Mouse (Mus musculus): ENCODE measurements around the gene Arpp19. TPM values are rescaled to one million over a fixed set of nuclear protein-coding genes. Genes with fewer than 3 reads are reported as not detected.
A peak's percentile ranks its signal among the peaks of the same experiment; 100 is the strongest.

The Arpp19 gene
- total and polyA plus RNA-seq, 2 experiments from 2014 or later: 24.3 to 229 TPM

DNA sequence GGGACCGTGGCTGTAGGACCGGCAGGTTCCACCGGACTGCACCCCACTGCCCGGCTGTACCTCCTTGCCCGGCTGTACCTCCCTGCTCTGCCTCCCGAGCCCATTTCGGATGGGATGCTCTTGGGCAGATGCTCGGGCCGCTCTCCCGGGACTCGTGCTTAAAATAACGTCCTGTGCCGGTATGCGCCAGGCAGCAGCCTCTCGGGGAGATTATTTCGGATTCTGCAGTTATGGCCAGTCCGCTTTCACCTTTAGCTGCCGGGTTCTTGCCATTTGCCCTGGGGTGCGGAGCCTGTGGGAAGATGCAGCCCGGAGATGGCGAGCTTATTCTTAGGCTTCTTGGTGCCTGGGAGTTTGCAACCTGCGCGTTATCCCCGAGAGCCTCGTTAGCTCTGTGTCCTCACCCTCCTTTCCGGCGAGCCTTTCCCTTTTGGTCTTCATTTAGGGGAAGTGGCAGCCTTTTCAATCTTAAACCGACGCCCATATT is 34.3 kb downstream of the Arpp19 start:
- Histone ChIP-seq H3K36me3 (replicated peaks; ENCODE audit: control insufficient read depth, insufficient read depth, low read length) (no peaks in the 10 kb centered on the region), H3K4me2 (ENCODE audit: low read depth, low read length) (peak overlapping the region; percentile 95), H3K9ac (replicated peaks; ENCODE audit: low read depth, low read length) (peak overlapping the region; percentile 66), H3K4me1 (ENCODE audit: control insufficient read depth, insufficient read depth) (no peaks in the 10 kb centered on the region), H3K27ac (ENCODE audit: low read depth) (peak overlapping the region; percentile 28), H3K27me3 (ENCODE audit: control insufficient read depth, insufficient read depth, low read length) (no peaks in the 10 kb centered on the region), H3K4me3 (ENCODE audit: low read depth, low read length) (peak overlapping the region; percentile 77), H3K9me3 (replicated peaks; ENCODE audit: control insufficient read depth, low read length) (no peaks in the 10 kb centered on the region)
- TF ChIP-seq EP300 (IDR thresholded peaks at IDR 0.05; ENCODE audit: low read depth) (no peak), CTCF (IDR thresholded peaks at IDR 0.05; ENCODE audit: low read depth) (no peak)
- peak; percentile 45 for DNase-seq (ENCODE audit: low spot score)
- ATAC-seq (ENCODE audit: insufficient read depth, low read depth): peak; percentile 10; the same call in 1 of the 2 replicates
- under 1% methylated on average over 29 of the region's 29 CpGs for WGBS

GRCm38 (mm10) chr9:75072361-75072760 is 34.9 kb downstream of the Arpp19 start:
- H3K4me3 ChIP-seq (ENCODE audit: low read depth, low read length): peak overlapping the region; percentile 77
- no peaks in the 10 kb centered on the region for H3K9me3 ChIP-seq (replicated peaks; ENCODE audit: control insufficient read depth, low read length)
- peak overlapping the region; percentile 66 for H3K9ac ChIP-seq (replicated peaks; ENCODE audit: low read depth, low read length)
- ATAC-seq (ENCODE audit: insufficient read depth, low read depth): no peak
- no peaks in the 10 kb centered on the region for H3K36me3 ChIP-seq (replicated peaks; ENCODE audit: control insufficient read depth, insufficient read depth, low read length)
- DNase-seq (ENCODE audit: low spot score): no peak
- H3K4me2 ChIP-seq (ENCODE audit: low read depth, low read length): peak overlapping the region; percentile 95
- no peaks in the 10 kb centered on the region for H3K27me3 ChIP-seq (ENCODE audit: control insufficient read depth, insufficient read depth, low read length)
- TF ChIP-seq EP300 (IDR thresholded peaks at IDR 0.05; ENCODE audit: low read depth): no peak
- no peak for TF ChIP-seq CTCF (IDR thresholded peaks at IDR 0.05; ENCODE audit: low read depth)
- WGBS: 22% methylated on average over 3 of the region's 3 CpGs
- H3K27ac ChIP-seq (ENCODE audit: low read depth): no peak overlapping the region
- H3K4me1 ChIP-seq (ENCODE audit: control insufficient read depth, insufficient read depth): no peaks in the 10 kb centered on the region

- no peaks in the 10 kb centered on the region for H3K4me1 ChIP-seq (ENCODE audit: control insufficient read depth, insufficient read depth)
- H3K27ac ChIP-seq (ENCODE audit: low read depth): no peak overlapping the region
- no peaks in the 10 kb centered on the region for H3K36me3 ChIP-seq (replicated peaks; ENCODE audit: control insufficient read depth, insufficient read depth, low read length)
- no peak overlapping the region for H3K4me2 ChIP-seq (ENCODE audit: low read depth, low read length)
- ATAC-seq (ENCODE audit: insufficient read depth, low read depth): no peak
- H3K4me3 ChIP-seq (ENCODE audit: low read depth, low read length): no peak overlapping the region
- TF ChIP-seq CTCF (IDR thresholded peaks at IDR 0.05; ENCODE audit: low read depth) (no peak), EP300 (IDR thresholded peaks at IDR 0.05; ENCODE audit: low read depth) (no peak)
- H3K9ac ChIP-seq (replicated peaks; ENCODE audit: low read depth, low read length): no peak overlapping the region
- no peak for DNase-seq (ENCODE audit: low spot score)
- no peaks in the 10 kb centered on the region for H3K27me3 ChIP-seq (ENCODE audit: control insufficient read depth, insufficient read depth, low read length)
- no peaks in the 10 kb centered on the region for H3K9me3 ChIP-seq (replicated peaks; ENCODE audit: control insufficient read depth, low read length)
Measured at GRCm38 (mm10) chr9:75077191-75077590, 39.8 kb downstream of the Arpp19 start.

DNA sequence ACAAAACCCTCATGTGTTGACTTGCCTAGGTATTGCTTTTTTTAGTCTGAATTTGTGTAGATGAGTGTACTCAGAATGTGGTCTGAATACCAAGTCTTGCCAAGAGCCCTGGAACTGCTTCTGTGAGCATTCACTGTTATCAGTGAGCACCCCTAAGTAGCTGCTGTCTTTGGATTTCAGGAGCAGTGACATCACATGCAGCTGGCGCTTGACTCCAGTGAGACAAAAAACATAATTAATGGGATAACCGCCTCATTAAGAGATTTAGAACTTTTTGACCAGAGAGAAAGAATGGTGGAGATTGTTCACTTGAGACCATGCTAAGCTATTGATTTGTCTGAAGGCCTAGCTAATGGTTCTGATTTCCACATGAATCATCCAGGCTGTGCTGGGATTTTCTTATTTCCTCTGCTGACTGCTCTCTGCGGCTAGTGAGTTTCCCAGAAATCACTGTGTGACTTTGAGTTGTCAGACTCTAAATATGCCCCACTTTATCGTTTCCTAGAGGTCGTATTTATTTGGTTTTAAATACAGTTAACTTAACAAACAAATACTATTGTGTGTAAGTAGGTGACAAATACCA is 47.9 kb downstream of the Arpp19 start:
- no peaks in the 10 kb centered on the region for H3K27me3 ChIP-seq (ENCODE audit: control insufficient read depth, insufficient read depth, low read length)
- H3K36me3 ChIP-seq (replicated peaks; ENCODE audit: control insufficient read depth, insufficient read depth, low read length): no peaks in the 10 kb centered on the region
- H3K9ac ChIP-seq (replicated peaks; ENCODE audit: low read depth, low read length): no peak overlapping the region
- no peak overlapping the region for H3K4me3 ChIP-seq (ENCODE audit: low read depth, low read length)
- 51% methylated on average over 5 of the region's 5 CpGs for WGBS
- no peak for TF ChIP-seq EP300 (IDR thresholded peaks at IDR 0.05; ENCODE audit: low read depth)
- no peak for TF ChIP-seq CTCF (IDR thresholded peaks at IDR 0.05; ENCODE audit: low read depth)
- H3K9me3 ChIP-seq (replicated peaks; ENCODE audit: control insufficient read depth, low read length): no peaks in the 10 kb centered on the region
- peak overlapping the region; percentile 21 for H3K27ac ChIP-seq (ENCODE audit: low read depth)
- H3K4me1 ChIP-seq (ENCODE audit: control insufficient read depth, insufficient read depth): peaks cover 12% of the 10 kb centered on the region
- no peak for ATAC-seq (ENCODE audit: insufficient read depth, low read depth)
- peak; percentile 17 for DNase-seq (ENCODE audit: low spot score)
- H3K4me2 ChIP-seq (ENCODE audit: low read depth, low read length): no peak overlapping the region

- TF ChIP-seq CTCF (IDR thresholded peaks at IDR 0.05; ENCODE audit: low read depth): no peak
- TF ChIP-seq EP300 (IDR thresholded peaks at IDR 0.05; ENCODE audit: low read depth): no peak
- Histone ChIP-seq H3K36me3 (replicated peaks; ENCODE audit: control insufficient read depth, insufficient read depth, low read length) (no peaks in the 10 kb centered on the region), H3K9ac (replicated peaks; ENCODE audit: low read depth, low read length) (peak overlapping the region; percentile 18), H3K4me3 (ENCODE audit: low read depth, low read length) (no peak overlapping the region), H3K27me3 (ENCODE audit: control insufficient read depth, insufficient read depth, low read length) (no peaks in the 10 kb centered on the region), H3K4me2 (ENCODE audit: low read depth, low read length) (peak overlapping the region; percentile 30; the same call in 1 of the 2 replicates), H3K27ac (ENCODE audit: low read depth) (peak overlapping the region; percentile 73), H3K4me1 (ENCODE audit: control insufficient read depth, insufficient read depth) (peaks cover 12% of the 10 kb centered on the region), H3K9me3 (replicated peaks; ENCODE audit: control insufficient read depth, low read length) (no peaks in the 10 kb centered on the region)
- ATAC-seq (ENCODE audit: insufficient read depth, low read depth): 0 out of 2 replicates have a peak, but pooled peaks have one; percentile 11
- peak; percentile 21 for DNase-seq (ENCODE audit: low spot score)
- WGBS: 20% methylated on average over 2 of the region's 2 CpGs
Measured at GRCm38 (mm10) chr9:75087823-75088222, 50.4 kb downstream of the Arpp19 start.

GRCm38 (mm10) chr9:75089285-75089684 is 51.9 kb downstream of the Arpp19 start:
- Histone ChIP-seq H3K9ac (replicated peaks; ENCODE audit: low read depth, low read length) (no peak overlapping the region), H3K36me3 (replicated peaks; ENCODE audit: control insufficient read depth, insufficient read depth, low read length) (no peaks in the 10 kb centered on the region), H3K27me3 (ENCODE audit: control insufficient read depth, insufficient read depth, low read length) (no peaks in the 10 kb centered on the region), H3K4me2 (ENCODE audit: low read depth, low read length) (no peak overlapping the region), H3K9me3 (replicated peaks; ENCODE audit: control insufficient read depth, low read length) (no peaks in the 10 kb centered on the region), H3K27ac (ENCODE audit: low read depth) (peak overlapping the region; percentile 30; the same call in 1 of the 2 replicates), H3K4me3 (ENCODE audit: low read depth, low read length) (no peak overlapping the region), H3K4me1 (ENCODE audit: control insufficient read depth, insufficient read depth) (peaks cover 12% of the 10 kb centered on the region)
- TF ChIP-seq EP300 (IDR thresholded peaks at IDR 0.05; ENCODE audit: low read depth) (no peak), CTCF (IDR thresholded peaks at IDR 0.05; ENCODE audit: low read depth) (no peak)
- ATAC-seq (ENCODE audit: insufficient read depth, low read depth): peak; percentile 55; the same call in 1 of the 2 replicates
- peak; percentile 57 for DNase-seq (ENCODE audit: low spot score)
- WGBS: 50% methylated on average over 3 of the region's 3 CpGs
